Mouse (Mus musculus): ENCODE results near the gene Gucd1.
"Not testable (repeated sequence)": the region's sequence is repeated elsewhere in the genome, so short reads cannot be mapped to it uniquely, and the experiment has no call there.

Gucd1 gene

DNA sequence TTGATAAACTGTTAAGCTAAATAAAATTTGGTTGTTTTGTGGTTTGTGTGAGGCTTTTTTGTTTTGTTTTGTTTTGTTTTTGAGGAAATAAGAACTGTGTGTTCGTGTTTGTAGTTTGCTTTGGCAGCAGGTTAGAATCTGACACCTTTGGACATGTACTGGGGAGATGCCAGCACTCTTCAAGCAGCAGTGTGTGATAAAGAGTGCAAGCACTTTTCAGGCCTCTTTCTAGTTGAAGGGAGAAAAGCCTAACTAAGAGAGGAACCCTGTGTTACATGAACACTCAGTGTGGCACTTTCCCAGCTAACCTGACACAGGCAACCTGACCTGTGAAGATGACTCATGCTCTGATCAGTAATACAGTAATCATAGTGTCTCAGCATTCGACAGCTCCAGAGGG, 17.7 kb upstream of the Gucd1 start:
- no peak for DNase-seq (ENCODE audit: low read depth)

DNA sequence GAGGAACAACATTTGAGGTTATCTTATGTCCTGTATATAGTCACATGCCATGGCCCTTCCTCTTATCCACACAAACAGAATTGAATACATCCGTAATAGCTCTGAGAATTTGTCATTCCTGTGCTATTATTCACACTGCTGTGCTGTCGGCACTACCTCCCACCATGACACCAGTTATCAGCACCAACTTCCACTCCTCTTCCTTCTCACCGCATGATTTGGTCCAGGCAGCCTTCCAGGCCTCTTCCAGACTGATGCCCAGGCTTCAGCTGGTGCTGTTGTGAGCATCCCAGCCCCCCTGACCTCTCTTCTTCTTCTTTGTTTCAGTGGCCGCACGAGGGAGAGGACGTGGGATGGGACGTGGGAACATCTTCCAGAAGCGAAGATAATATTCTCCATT, 17.2 kb upstream of the Gucd1 start:
- no peak for DNase-seq (ENCODE audit: low read depth)

DNA sequence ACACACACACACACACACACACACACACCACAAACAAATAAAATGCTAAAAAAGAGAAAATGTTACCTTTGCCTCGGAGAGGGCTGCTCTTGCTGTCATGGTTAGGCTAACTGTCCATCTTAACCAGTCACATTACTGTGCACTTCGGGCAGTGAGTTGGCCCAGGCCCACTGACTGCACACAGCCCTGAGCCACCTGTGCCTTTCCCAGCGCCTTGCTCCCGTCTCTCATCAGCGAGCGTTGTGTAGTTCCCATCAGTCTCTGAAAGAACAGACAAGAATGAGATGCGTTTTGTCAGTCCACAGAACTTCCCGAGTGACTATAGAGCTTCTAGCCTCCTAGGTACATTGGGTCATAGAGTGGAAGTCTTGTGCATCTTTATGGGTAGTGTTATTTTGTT, 16.4 kb upstream of the Gucd1 start:
- no peak for DNase-seq (ENCODE audit: low read depth)

DNA sequence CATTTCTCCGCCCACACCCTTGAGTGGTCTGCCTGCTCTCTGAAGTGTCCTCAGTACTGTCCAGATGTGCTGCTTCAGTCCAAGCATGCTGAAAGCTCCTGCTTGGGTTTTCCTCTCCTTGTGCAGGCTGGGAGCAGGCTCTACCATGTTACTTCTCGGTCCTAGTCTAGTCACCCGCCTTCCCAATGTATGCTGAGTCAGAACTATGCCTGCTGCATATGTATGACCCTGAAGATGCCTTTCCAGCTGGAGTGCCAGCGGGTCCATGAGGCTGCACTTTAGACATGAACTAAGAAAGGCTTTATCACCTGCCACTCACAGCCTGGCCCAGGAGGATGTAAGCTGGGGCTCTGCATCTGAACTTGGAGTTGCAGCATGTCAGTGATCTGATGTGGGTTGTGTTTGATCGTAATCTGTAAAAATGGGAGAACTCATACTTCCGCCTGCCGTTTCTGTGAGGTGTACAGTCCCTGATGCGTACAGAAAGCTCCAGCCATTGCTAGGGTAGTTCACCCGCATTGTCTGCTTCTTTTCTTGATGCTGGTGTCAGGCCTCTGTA, 13.8 kb upstream of the Gucd1 start:
- no peak for DNase-seq (ENCODE audit: low read depth)

DNA sequence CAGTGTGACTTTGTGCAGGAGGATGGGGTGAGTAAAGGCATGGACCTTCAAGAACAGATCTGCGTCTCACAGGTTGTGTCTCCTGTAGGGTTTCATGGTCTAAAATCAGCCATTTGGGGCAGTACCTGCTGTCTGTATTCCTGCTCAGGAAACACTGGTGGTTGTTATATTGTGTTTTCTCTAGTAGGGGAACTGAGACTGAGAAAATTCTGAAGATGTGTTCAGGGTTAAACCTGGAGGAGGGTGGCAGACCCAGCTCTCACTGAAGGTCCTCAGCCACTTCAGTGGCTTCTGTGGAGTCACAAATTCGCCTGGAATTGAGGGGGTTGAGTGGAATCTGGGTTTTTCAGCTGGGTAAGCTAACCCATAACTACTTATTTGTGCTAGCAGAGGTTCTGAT, 12.6 kb upstream of the Gucd1 start:
- no peak for DNase-seq (ENCODE audit: low read depth)

DNA sequence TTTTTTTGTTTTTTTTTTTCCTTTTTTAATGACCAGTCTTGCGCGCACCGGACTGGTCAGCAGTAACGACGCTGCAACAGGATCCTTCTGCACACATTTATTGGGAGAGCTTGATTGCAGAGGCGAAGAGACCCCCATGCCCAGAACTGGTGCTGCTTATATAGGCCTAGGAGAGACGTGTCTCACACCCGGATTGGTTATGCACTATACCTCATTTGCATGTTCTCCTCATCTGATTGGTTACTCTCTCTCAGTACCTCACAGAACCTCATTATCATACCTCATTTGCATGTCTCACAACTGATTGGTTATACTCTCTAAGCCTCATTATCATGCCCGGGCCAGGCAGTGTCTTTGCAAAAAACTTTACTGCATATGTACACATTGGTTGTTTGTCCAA, 7.7 kb upstream of the Gucd1 start:
- DNase-seq (ENCODE audit: low read depth) = not testable (repeated sequence)

DNA sequence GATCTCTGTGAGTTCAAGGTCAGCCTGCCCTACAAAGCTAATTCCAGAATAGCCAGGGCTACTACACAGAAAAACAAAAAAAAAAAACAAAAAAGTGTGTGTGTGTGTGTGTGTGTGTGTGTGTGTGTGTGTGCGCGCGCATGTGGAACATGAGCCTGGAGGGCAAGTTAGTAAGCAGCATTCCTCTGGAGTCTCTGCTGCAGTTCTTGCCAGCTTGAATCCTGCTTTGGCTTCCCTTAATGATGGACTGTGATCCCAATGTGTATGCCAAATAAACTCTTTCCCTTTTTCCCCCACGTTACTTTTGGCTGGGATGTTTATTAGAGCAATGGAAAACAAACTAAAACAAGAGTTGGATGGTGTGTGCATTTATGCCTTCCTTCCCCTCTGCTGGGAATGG, 3.9 kb upstream of the Gucd1 start:
- DNase-seq (ENCODE audit: low read depth) = no peak

DNA sequence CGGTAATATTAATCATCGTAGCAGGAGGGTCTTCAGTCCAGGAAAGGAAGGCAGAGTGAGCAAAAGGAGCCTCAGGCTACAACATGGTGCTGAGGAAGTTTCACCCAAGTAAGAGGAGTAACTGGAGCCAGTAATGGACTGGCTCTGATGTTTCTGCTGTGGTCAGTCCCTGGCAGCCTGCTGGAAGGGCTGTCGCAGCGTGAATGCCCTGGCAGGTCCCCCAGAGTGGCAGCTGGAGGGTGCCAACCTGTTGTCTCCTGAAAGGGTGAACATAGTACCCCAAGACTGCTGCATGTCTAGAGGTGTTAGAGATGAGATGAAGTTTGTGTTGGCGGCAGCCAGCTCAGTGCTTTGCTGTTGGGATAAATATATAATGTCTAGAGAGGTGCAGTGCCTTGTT, 2.8 kb upstream of the Gucd1 start:
- no peak for DNase-seq (ENCODE audit: low read depth)

DNA sequence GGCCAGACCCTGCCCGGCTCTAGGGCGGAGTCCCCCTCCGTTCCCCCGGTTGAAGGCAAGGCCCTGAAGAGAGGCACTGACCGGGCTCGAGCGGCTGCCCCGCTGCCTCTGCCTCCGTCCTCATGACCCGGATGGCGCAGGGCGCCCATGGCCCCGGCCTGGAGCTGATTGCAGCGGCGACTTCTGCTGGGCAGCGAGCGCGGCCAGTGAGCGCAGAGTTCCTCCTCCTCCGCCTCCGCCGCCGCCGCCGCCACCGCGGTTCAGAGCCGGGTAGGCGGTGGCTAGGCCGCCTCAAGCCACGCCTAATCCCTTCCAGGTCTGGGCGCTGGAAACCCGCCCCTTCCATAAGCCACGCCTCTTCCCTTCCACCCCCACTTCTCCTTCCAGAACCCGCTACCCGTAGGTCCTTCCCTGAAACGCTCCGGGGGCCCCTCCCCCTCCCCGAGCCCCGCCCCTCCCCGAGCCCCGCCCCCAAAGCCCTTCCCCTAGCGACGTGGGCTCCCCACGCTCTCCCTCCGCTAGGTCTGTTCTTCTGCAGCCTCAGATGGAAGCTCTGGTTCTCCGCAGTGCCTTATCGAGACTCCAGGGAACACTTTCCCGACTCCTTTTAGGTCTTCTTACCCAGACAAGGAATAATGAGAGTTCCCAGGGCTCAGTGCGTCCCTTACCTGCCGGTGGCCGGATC, 557 bp downstream of the Gucd1 start, which contains the start of gene Snrpd3:
Gene Snrpd3 (plus strand): TSS at position 479 of the 685 bp plus-strand sequence.
- peak; percentile 98 for DNase-seq (ENCODE audit: low read depth)

DNA sequence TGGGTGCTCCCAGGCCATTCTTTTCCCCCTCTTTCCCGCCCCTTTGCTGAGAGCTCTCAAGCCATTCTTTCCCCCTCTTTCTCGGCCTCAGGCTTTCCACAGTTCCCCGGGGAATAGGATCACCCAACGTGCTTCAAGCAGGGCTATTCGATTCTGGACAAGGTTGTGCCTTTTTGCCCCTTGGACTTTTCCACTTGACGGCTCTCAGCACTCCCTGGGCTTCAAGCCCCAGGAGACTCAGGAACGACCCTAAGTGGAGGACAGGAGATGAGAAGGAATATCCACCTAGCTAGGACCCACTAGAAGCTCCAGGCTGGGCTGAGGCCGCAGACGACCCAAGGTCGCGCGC, 1.1 kb downstream of the Gucd1 start:
- no peak for DNase-seq (ENCODE audit: low read depth)

DNA sequence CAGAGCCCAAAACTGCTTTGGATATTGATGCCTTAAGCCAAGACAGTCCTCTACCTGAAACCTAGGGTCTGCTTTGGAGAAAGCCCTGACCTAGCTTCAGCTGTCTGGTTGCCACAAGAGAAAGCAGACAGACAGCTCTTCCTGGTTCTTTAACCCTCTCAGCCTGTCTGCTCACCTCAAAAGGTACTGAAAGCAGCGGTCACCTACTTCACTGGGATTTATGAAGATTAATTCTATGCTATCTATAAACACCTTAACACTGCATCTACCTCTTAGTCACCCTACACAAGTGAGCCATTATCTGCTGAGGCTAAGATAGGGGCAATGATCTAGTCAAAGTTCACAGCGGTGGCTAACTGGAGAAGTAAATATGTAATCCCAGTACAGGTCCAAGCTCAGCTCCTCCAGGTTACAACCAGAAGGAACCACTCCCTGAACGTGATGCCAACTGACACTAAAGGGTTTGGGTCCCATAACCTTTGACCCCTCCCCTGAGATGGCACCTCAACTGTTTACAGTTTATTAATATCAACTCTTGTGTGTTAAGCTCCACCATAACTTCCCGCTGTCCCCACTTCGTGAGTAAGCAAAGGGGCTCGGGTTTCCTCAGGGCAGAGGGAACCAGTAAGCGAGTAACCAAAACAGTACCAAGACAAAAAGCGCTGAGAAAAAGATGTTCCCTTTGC, 1.6 kb downstream of the Gucd1 start:
- no peak for DNase-seq (ENCODE audit: low read depth)

DNA sequence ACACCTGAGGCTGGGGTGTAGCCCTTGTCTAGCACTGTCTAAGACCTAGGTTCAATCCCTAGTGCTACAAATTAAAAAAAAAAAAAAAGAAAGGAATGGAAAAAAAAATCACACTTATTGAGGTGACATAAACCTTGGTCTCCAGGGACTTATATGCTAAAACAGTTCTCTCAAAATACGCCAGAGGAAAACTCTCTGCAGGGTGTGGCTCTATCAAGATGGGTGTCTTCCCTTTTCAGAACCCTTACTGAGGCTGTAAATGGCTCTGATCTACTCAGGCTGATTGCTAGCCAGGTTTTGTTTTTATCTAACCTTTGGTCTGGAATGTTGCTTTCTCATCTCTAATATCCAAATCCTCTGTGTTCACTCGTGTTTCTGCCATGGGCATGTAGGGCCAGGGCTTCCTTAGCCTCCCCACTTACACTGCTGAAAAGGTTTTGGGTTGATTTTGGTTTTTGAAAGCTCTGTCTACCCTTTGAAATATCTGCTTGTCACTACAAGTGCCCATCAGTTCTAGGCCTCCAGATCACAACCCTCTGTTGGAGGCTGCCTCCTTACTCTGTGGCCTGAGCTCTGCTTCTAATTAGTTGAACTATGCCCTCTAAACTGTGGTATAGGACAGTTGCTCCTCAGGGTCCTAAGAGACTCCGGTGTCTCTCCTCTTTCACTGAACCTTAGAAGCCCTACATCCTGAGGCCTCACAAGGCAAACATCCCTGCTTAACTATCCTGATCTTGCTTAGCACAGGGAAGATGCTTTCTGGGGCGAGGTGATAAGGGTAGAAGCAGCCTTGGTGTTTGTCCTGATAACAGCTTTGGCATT, 2.3 kb downstream of the Gucd1 start:
- DNase-seq (ENCODE audit: low read depth) = no peak

DNA sequence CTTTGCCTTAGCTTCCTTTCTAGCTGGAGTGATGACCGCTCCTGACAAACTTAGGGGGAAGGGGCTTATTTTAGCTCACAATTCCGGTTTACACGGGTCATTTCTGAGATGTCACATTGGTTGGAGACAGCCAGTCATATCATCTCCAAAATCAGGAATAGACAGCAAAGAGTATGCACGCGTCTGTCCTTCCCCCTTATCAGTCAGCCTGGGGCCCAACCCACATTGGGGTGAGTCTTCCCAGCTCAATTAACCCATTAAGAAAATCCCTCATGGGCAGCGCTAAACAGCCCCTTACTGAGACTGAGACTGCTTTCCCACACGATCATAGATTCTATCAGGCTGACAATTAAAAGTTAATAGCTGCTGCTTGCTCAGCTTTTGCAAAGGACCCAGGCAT, 3.4 kb downstream of the Gucd1 start:
- no peak for DNase-seq (ENCODE audit: low read depth)

DNA sequence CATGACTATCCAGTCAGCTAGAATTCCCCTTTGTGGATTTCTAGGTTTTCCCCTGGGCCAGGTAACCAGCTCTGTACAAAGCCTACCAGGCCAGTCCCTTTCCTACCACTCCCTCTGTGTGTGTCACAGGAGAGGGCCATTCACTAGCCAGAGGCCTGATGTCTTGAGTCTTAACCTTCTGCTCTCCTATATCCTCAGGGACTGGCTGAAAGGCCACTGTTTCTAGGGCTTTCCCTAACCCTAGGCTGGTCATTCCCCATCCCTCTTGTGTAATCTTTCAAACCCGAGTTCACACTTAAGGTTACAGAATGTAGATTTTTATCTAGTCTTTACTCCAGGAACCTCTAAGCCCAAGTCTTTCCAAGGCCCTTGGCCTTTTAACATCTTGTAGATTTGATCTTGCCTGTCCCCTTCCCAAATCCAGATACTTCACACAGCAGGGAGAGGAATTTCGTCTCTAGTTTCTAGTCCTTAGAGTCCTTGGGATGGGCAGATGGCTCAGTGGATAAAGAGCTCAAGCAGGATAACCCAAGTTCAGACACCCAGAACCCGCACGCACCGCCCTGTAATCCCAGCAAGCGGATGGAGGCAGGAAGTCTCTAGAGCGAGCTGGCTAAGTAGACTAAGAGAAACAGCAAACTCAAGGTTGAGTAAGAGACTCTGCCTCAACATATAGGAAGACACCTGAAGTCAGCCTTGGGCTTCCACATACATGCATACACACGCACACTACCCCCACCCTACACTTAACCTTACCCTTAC, 4.3 kb downstream of the Gucd1 start:
- DNase-seq (ENCODE audit: low read depth) = no peak

DNA sequence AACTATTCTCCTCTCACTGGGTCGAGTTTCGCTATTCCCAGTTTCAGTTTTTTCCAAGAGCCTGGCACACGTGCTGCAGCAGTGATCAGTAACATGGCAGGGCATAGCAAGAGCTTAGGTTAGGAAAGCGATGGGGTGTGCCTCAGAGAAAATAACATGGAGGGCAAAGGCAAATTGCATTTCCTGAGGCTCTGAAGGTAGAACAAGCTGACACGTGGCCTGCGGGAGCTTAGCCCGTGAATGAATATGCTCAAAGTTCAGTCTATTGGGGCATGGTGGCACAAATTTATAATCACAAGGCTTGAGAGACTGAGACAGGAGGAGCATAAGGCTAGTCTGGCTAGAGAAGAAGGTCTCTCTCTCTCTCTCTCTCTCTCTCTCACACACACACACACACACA, 5.0 kb downstream of the Gucd1 start:
- no peak for DNase-seq (ENCODE audit: low read depth)

DNA sequence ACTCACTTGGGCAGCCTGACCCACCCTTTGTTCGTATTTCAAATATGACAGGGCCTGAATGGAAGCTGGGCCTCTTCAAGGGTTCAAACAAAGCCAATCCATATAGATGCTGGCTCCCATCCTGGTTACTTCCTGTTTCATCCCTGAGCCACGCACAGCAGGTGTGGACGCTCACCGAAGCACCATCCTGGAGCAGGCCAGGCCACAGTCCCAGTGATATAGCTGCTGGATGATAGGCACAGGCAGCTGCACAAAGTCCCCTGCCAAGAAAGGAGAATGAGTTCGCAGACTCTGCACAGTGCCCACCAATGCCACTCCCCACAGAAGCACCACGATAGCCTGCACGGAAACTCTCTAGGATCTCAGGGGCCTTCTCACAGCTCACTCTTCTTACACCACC, 5.9 kb downstream of the Gucd1 start:
- no peak for DNase-seq (ENCODE audit: low read depth)

DNA sequence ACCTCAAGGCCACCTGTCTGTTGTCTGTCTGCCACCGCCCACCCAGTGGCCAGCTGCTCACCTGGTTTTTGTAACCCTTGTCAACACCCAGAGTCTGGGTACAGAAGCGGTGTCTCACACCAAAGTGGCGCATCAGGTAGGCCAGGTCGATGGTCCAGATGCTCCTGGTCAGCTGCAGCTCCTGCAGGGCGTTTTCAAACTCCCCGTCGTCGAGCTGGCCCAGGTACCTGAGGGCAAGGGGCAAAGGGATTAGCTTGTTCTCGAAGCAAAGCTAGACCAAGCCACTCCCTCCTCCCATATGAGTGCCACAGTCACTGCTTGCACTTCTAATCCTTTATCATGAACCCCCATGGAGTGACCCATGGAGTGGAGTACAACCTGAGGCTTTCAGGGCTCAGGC, 6.7 kb downstream of the Gucd1 start:
- DNase-seq (ENCODE audit: low read depth) = no peak

DNA sequence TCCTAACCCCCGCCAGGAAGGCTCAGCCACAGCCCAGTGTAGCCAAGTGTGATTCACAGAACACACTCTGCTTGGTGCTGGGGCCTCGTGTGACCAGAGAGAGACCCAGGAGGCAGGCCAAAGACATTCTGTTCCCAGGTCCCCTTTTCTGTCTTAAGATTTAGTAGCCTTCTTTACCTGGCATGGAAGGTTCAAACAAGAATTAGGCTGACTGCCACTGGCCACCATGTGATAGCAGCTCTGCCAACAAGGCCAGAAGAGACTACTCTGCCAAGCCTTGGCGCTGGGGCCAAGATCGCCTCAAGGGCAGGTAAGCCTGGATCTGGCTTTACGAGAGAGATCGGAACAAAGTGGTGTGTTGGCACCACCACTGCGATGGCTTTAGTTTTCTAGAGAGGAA, 7.3 kb downstream of the Gucd1 start:
- no peak for DNase-seq (ENCODE audit: low read depth)

DNA sequence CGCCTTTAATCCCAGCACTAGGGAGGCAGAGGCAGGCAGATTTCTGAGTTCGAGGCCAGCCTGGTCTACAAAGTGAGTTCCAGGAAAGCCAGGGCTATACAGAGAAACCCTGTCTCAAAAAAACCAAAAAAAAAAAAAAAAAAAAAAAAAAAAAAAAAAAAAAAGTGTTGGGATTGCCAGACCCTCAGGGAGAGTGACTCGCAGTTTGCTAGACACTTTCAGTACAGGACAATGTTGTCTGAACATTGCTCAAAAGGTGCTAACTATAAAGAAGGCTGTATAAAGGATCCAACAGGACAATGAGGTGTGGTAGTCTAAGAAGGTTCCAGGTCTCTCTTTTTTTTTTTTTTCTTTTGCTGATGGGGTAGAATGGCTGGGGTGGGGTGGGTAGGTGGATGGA, 11.8 kb downstream of the Gucd1 start:
- DNase-seq (ENCODE audit: low read depth) = not testable (repeated sequence)

DNA sequence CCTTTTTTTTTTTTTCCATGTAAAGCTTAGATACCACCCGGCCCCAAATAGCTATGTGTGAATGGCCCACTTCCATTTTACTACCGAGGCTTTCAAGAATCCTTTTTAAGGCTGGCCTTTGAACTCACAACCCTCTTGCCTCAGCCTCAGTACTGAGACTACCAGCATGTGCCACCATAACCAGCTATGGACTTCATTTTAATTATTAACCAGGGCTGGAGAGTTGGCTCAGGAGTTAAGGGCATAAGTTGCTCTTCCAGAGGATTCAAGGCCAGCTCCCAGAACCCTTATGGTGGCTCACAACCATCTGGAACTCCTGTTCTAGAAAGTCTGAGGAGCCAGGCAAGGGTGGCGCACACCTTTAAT, 12.7 kb downstream of the Gucd1 start:
- no peak for DNase-seq (ENCODE audit: low read depth)

DNA sequence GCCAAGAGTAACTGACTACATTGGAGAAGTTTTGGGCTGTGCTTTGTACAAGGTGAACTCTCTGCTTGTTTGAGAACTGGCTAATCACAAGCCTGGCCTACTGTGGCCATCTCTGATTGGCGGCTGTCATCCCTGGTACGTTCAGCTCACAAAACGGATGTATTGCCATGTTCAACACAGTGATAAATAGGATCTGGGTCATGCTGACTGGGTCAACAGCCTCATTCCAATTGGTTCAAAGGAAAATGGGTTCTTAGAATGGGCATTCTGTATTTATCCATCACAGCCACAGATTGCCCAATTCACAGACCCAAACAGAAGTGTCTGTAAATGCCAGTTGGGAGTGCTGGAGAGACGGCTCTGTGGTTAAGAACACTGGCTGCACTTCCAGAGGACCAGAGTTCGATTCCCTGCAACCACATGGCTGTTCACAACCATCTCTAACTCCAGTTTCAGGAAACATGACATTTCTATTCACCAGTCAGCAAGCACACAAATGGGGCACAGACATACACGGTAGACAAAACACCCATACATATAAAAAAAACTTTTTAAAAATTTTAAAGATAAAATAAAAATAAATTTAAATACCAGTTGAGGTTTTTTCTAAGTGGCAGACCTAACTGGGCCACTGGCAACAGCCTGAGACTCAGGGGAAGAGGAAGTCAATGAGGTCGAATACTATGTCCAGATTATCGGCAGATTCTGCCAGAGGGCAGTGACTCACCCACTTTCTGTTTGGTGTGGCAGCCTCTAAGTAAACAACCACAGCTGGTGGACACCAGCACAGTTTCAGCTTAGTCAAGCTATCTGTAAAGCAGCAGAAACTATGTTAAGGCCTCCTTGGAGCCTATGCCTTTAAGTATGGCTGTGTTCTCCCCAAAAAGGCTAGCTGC, 13.3 kb downstream of the Gucd1 start:
- DNase-seq (ENCODE audit: low read depth) = peak; percentile 35
